Mouse (Mus musculus): ENCODE results near the gene Add3.
A peak's percentile ranks its signal among the peaks of the same experiment; 100 is the strongest.

Add3 gene

DNA sequence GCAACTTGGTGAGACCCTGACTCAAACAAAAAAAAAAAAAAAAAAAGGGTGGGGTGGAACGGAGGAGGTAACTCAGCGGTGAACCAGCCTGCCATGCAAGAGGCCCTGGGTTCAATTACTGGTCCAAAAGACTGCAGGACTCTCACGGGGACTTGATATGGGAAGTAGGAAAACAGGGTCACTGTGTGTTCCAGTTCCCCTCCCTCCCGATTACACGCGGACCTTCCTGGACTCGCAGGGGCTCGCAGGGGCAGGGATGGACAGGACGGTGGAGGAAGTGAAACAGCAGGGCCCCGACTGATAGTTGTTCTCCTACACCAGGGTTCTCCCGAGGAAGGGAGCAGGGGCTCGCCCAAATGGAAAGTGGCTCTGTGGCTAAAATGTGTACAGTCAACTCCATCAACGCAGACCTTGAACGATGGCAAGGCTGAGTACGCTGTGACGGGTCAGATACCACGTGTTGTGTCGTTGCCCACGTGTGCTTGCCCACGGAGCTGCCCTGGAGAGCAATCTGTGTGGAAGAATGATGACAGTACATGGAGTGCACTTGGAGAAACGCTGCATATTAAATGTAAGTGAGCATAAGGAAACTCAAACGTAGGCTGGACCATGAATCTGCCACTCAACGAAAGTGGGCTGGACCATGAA is 133.7 kb downstream of the Add3 start:
- no peak for DNase-seq (ENCODE audit: low spot score)

DNA sequence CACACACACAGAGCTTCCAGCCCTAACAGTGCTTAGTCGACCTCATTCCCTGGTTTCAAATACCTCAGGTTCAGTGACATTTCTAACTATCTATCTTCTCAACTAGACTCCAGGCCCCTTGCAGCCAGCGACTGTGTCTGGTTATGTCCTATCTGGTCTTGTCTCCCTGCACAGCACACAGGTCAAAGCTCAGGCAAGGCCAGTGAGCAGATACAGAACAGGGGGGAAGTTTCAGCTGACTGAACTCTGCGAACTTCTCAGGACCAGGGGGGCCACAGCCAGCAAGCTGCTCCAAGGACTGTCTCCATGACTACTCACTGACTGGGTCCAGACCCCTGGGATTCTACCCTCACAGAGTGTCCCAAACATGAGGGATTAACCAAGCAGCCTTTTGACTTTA is 135.0 kb downstream of the Add3 start:
- DNase-seq (ENCODE audit: low spot score): peak; percentile 74

DNA sequence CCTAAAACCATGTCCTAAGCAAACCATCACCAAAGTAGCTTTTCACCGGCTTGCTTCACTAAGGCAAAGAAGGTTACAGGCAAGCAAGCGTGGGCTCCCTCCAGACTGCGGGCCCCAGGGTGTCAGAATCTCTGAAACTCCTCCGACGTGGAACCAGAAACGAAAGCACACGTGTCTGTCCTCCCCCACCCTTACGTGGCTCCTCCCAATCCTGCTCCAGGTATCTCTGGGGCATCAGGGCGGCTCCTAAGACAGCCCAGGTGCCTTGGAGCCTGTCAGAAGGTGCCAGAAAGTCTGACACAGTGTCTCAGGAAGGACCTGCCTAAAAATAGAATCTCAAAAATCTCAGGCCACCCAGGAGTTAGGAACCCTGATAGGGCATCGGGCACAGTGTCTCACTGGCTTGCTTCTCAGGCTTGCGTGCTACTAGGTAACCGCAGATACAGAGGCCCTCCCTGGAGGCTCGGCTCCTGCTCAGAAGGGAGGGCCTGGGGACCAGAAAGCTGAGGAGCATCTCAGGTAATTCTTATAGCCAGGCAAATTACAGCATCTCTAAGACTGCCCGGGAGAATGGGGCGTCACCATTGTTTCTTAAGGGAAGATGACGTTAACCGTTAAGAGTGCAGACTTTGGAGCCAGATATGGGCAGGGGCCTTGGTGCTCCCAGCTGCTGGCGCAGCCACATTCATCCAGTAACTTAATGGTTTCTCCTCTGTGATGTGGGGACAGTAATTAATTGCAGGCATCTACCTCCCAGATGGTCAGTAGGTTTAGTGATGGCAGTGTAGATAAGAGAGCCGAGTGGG is 136.9 kb downstream of the Add3 start:
- no peak for DNase-seq (ENCODE audit: low spot score)

DNA sequence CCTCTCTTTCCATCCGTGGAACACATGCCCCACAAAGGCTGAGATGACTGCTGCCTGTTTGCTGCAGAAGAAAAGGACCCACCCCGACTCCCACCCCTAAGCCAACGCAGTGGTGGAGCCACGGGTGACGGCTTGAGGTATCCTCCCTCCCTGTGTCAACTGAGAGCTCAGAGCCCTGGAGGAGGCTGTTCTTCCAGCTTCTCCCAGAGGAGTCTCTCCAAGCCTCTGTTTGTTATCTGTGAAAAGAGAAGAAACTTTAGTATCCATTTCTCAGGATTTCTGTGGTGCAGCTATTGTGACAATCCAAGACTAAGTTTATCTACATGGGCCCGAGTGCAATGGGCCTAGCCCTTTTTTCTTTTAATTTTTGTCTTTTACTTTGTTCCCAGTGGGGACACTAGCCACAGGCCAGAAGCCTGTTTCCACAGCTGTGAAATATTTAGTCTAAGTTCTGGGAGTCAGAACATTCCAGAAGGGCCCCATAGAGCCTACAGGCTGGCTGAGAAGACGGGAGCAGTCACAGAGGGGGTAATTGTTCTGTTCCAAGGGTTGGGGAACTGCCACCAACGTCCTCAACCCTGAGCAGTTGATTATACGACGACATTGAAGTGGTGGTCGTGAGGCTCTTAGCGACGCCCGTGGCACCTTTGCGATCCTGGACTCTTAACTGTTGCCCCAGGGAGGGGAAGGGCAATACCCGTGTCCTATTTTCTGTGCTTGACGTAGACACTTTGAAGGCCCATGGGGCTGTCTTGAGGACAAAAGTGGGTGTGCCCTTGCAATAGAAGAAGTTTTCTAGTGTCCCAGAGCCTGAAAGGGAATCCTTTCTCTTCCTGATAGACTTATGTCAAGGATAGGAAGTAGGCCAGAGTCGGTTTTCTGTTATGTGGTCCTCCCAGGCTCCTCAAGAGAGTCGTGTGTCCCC is 138.5 kb downstream of the Add3 start:
- no peak for DNase-seq (ENCODE audit: low spot score)

DNA sequence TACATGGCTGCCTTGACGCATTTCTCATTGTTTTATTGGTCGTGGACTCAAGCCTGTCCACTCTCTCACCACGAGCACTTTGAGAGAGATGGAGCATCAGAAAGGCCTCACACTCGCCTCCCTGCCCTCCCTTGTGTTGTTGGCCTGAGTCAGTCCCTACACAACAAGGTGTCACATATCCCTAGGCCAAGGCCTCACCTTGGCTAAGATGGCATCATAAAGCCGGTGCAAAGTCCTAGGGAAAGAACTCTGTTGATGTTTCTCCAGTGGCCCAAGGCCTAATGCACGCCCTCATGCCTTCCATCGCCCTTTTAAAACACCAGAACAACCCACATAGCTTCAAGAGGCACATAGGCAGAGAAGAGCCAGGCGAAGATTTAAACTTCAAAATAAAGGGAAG is 140.0 kb downstream of the Add3 start:
- no peak for DNase-seq (ENCODE audit: low spot score)

GRCm38 (mm10) chr19:53282571-53282970 is 142.3 kb downstream of the Add3 start:
- DNase-seq (ENCODE audit: low spot score): no peak

GRCm38 (mm10) chr19:53283742-53284141 is 143.5 kb downstream of the Add3 start:
- no peak for DNase-seq (ENCODE audit: low spot score)

DNA sequence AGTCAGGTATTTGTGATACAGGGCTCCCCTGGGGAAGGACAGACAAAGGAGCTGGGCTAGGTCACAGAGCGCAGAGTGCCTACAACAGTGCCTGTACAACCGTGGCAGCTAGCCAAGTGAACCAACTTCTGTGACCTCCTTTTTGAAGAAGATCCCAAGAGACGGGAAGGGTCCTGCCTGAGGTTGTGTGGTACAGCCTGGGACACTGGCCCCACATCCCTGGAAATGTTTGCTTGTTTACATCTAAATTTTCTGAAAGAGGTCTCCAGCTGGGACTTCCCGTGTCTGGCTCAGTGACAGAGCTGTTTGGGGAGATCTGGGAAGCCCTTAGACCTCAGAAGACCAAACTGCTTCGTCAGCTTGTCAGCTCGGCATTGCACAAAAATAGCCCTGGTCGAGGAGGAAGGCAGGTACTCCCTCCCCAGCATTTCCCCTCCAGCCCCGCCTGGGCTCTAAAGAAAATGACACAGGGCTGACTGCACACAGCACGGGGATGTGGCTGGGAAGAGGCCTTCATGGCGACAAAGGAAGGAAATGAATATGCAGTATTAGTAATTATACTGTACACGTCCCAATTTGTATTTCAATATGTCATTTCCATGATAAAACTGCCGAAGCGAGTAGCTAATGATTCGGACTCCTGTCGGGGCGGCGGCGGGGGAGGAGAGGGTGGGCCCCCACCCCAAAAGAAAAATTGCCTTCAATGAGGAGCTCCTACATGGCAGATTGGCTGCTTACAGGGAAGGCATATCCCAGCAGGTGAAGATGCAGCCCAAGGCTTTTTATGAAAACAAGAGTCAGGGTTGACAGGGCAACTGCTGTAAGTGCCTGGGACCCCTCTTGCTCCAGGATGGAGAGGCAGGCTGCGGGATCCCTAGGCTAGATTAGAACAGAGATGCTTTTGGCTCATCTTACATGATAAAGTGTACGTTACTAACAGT is 144.3 kb downstream of the Add3 start:
- DNase-seq (ENCODE audit: low spot score): peak; percentile 36

GRCm38 (mm10) chr19:53296331-53297254 is 156.3 kb downstream of the Add3 start:
- peak; percentile 25 for DNase-seq (ENCODE audit: low spot score)

Measured in yolk sac, embryonic 10.5 days (tissue).